Mouse (Mus musculus) liver, adult 2 months (tissue): Measurements from ENCODE around the gene Ctbp2. TPM values are rescaled to one million over a fixed set of nuclear protein-coding genes. Genes with fewer than 3 reads are reported as not detected.

Source experiments
- DNase-seq: peaks from one replicate; pipeline ENCODE4 v3.0.0-alpha.2; 2011; ENCODE audit warnings: low read depth, low spot score; ENCODE audit errors: extremely low read depth
- H3K27ac ChIP-seq: fragments of 200-500 bp; replicated peaks from 2 replicates; pipeline ENCODE4 v1.5.1; 2012; ENCODE audit warnings: low read depth, mild to moderate bottlenecking, control low read depth, inconsistent platforms, low read length; ENCODE audit not compliant: insufficient read depth
- H3K27me3 ChIP-seq: fragments of 200-500 bp; 2 replicates; pipeline ENCODE4 v1.6.1; 2012; ENCODE audit warnings: mild to moderate bottlenecking, moderate library complexity, low read length, inconsistent platforms; ENCODE audit not compliant: control insufficient read depth, insufficient read depth
- H3K36me3 ChIP-seq: fragments of 200-500 bp; 2 replicates; pipeline ENCODE4 v1.6.1; 2012; ENCODE audit warnings: low read length, inconsistent platforms; ENCODE audit not compliant: control insufficient read depth, insufficient read depth
- H3K4me1 ChIP-seq: fragments of 200-500 bp; 2 replicates; pipeline ENCODE4 v1.6.1; 2011; ENCODE audit warnings: low read length; ENCODE audit not compliant: control insufficient read depth, insufficient read depth
- H3K4me3 ChIP-seq: fragments of 200-500 bp; 2 replicates; pipeline ENCODE4 v1.5.1; 2011; ENCODE audit warnings: low read depth, mild to moderate bottlenecking, control low read depth, low read length, moderate library complexity; ENCODE audit not compliant: insufficient read depth
- H3K79me2 ChIP-seq: fragments of 200-500 bp; 2 replicates; pipeline ENCODE4 v1.6.1; 2012; ENCODE audit warnings: inconsistent platforms, mild to moderate bottlenecking, low read length, moderate library complexity; ENCODE audit not compliant: control insufficient read depth, insufficient read depth
- H3K9ac ChIP-seq: fragments of 200-500 bp; 2 replicates; pipeline ENCODE4 v1.6.1; 2012; ENCODE audit warnings: low read depth, mild to moderate bottlenecking, control low read depth, inconsistent platforms, low read length
- CTCF ChIP-seq: fragments of 200-500 bp; IDR thresholded peaks from 2 replicates; pipeline ENCODE4 v1.5.1; 2011; ENCODE audit warnings: low read depth, low read length, control low read depth
- POLR2A ChIP-seq: fragments of 200-500 bp; IDR thresholded peaks from 2 replicates; pipeline ENCODE4 v1.6.1; 2011; ENCODE audit warnings: low read length, control low read depth; ENCODE audit not compliant: insufficient read depth; ENCODE audit errors: extremely low read depth
- WGBS: fragments of 180-500 bp; shearing (Covaris S2); methylation state at CpG from one replicate; pipeline ENCODE4 v1.1.7; 2018; 5-methylcytosine and 5-hydroxymethylcytosine counted together
- polyA plus RNA-seq: library from polyadenylated mRNA; depleted of rRNA; stranded (reverse); fragments of >200 nt; gene quantifications from 2 replicates; pipeline ENCODE4 v1.2.3, GENCODE M21; 2012
- total RNA-seq: library from RNA; depleted of rRNA; stranded (reverse); fragments of >200 nt; gene quantifications from 2 replicates; pipeline ENCODE4 v1.2.3, GENCODE M21; 2014

Ctbp2 gene
- total and polyA plus RNA-seq, 2 experiments = 2.2 to 3.8 TPM

DNA sequence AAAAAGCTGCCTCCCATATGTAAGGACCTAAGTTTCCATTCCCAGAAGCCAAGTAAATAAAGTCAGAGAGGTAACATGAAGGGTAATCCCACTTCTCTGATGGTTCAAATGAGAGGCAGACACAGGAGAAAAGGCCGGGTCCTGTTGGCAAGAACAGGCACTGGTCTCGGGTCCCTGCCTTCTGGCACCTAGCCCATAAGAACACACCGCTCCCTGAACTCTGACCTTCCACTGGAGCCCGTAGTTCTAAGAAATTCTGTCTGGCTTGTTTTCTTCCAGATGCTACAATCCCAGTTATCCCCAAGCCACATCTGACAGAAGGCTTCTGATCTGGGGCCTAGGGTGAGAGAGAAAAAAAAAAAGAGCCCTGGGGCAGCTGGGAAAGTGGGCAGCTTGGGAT is 35.7 kb downstream of the Ctbp2 start:
- Histone ChIP-seq H3K27me3 (peaks cover 2% of the 10 kb centered on the region; the same call in 1 of the 2 replicates), H3K27ac (peak overlapping the region; percentile 60; the same call in 1 of the 2 replicates), H3K4me1 (no peaks in the 10 kb centered on the region; the same call in 1 of the 2 replicates), H3K79me2 (no peaks in the 10 kb centered on the region; the same call in 1 of the 2 replicates), H3K9ac (no peak overlapping the region), H3K4me3 (no peak overlapping the region), H3K36me3 (no peaks in the 10 kb centered on the region)
- TF ChIP-seq POLR2A (no peak), CTCF (no peak)
- no peak for DNase-seq
- WGBS = 58% methylated on average over 4 of the region's 4 CpGs

DNA sequence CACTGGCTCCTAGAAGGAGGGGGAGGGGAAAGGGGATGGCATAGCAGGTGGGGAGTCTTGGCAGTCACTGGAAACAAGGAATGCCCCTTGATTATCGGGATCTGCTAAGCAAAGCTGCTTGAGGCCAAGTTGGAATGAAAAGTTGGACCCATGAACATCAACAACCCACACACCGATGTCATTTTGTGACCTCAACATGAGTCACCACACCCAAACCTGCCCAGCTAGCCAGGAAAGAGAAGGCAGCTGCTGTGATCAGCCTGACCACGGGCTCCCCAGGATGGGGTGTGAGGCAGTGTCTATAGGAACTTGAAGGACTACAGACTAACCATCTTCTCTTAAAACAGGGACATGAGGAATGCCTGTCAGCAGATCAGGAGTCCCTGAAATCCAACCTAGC is 38.7 kb downstream of the Ctbp2 start:
- no peaks in the 10 kb centered on the region; the same call in 1 of the 2 replicates for H3K79me2 ChIP-seq
- DNase-seq = no peak

DNA sequence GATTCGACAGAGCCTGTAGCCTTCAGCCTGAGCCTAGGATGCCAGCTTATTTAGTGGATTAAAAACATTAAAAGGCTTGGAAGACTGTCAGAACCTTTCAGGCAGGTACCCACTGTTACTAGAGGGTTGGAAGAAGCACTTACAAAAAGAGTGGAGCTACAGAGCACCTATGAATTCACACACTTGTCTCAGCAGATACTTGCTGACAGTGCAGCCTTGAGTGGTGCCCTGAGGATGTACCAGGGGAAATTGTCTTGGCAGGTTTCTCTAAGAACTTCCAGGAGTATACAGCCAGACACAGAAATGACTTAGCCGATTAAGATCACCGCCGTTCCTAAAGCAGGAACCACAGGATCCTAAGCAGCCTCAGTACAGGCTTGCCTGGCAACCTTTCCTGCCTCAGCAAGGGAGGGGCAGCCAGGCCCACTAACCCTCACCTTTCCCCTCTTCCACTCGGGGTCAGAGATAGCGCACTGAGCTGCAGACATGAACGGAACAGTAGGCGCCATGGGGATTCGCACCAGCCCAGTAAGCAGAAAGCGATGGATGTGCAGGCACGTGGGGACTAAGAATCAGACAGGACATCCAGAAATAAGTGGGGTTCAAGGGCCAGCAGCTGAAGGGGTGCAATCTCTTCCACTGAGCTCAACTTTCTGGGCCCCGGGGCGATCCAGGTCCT is 40.1 kb downstream of the Ctbp2 start:
- no peak for TF ChIP-seq CTCF
- TF ChIP-seq POLR2A = no peak
- DNase-seq = no peak
- Histone ChIP-seq H3K27ac (no peak overlapping the region), H3K27me3 (peaks cover 2% of the 10 kb centered on the region; the same call in 1 of the 2 replicates), H3K36me3 (no peaks in the 10 kb centered on the region), H3K9ac (no peak overlapping the region), H3K79me2 (no peaks in the 10 kb centered on the region; the same call in 1 of the 2 replicates), H3K4me1 (no peaks in the 10 kb centered on the region), H3K4me3 (no peak overlapping the region)
- WGBS = 71% methylated on average over 13 of the region's 13 CpGs

More for the DNA sequence above, 38.7 kb downstream of the Ctbp2 start:
- Histone ChIP-seq H3K27me3 (peaks cover 2% of the 10 kb centered on the region; the same call in 1 of the 2 replicates), H3K4me3 (no peak overlapping the region), H3K4me1 (no peaks in the 10 kb centered on the region; the same call in 1 of the 2 replicates), H3K36me3 (no peaks in the 10 kb centered on the region), H3K9ac (no peak overlapping the region), H3K27ac (no peak overlapping the region)
- no peak for TF ChIP-seq CTCF
- TF ChIP-seq POLR2A = no peak
- 72% methylated on average over 3 of the region's 3 CpGs for WGBS

DNA sequence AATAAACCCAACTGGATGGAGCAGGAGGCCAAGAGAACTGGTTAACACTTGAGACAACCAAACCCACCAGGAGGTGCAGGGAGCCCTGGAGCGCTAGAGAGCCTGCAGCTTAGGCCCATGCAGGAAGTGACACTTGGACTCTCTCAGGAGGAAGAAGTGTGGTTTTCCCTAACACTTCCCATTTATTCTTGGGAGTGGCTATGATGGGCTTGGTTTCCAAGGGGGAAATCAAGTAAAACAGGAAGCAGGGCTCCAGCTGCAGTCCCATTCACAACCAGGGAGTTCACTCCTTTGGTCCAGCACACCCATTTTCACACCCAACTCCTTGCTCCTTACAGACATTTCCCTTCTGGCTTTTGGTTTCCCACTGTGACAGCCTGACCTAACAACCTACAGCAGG is 45.2 kb downstream of the Ctbp2 start:
- no peaks in the 10 kb centered on the region; the same call in 1 of the 2 replicates for H3K79me2 ChIP-seq
- H3K36me3 ChIP-seq = no peaks in the 10 kb centered on the region
- H3K27me3 ChIP-seq = peaks cover 2% of the 10 kb centered on the region; the same call in 1 of the 2 replicates
- 79% methylated on average over 1 of the region's 1 CpGs for WGBS
- TF ChIP-seq POLR2A = no peak
- no peak for TF ChIP-seq CTCF
- no peaks in the 10 kb centered on the region for H3K4me1 ChIP-seq
- no peak overlapping the region for H3K9ac ChIP-seq
- no peak overlapping the region for H3K4me3 ChIP-seq
- no peak for DNase-seq
- H3K27ac ChIP-seq = no peak overlapping the region

DNA sequence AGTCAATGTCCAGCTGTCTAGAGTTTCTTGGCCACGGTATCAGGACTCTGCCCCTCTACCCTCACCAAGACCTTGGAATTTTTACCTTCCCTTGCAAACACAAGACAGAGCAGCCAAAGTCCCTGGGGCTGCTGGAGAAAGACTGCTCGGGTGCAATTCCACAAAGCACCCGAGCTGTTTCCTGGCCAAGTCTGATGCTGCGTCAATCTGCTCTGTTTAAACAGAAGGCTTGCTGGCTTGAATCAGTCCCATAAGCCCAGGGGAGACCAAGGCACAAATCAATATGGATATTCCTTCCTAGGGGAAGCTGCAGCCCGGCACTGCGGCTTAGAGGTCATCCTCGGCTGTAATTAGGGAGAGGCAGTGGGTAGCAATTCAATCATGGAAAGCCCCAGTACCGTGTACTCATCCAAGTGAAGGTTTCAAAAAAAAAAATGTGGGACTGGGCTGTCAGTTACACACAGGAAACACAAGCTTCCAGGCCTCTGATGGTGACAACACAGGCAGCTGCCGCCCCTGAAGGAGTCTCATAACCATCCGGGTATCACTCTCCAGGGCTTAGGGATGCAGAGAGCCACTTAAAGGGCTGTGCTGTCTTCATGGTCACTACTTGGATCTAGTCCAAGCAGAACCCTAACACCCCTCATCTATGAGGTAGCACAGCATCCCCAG is 49.6 kb downstream of the Ctbp2 start:
- no peak for DNase-seq
- no peaks in the 10 kb centered on the region for H3K27me3 ChIP-seq
- TF ChIP-seq CTCF (no peak), POLR2A (no peak)
- H3K4me1 ChIP-seq = no peaks in the 10 kb centered on the region
- H3K36me3 ChIP-seq = no peaks in the 10 kb centered on the region
- WGBS = 53% methylated on average over 10 of the region's 10 CpGs
- H3K79me2 ChIP-seq = no peaks in the 10 kb centered on the region
- H3K4me3 ChIP-seq = no peak overlapping the region
- no peak overlapping the region for H3K9ac ChIP-seq
- H3K27ac ChIP-seq = no peak overlapping the region

DNA sequence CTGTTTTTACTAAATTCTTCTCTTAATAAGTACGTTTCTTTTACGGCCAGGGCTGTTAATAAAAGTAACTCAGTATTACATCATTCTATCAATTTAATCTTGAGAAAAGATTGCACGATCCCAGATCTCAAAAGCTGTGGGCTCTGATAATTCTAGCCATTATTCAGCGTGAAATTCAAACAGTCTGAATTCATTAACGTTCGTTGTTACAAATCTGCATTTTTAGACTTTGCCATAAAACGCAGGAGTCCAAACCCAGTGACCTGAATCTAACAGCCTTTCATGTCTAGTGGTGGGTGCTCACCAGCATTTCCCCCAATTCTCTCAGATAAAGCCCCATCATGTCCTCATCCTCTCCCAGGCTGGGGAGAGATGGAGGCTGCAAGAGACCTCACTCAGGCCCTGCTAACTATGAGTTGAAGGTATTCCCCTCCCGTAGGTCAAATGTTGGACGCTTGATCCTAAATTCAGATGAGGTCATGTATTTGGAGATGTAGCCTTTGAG is 51.0 kb downstream of the Ctbp2 start:
- TF ChIP-seq POLR2A (no peak), CTCF (no peak)
- no peak overlapping the region for H3K27ac ChIP-seq
- DNase-seq = no peak
- H3K27me3 ChIP-seq = no peaks in the 10 kb centered on the region
- H3K4me3 ChIP-seq = no peak overlapping the region
- no peaks in the 10 kb centered on the region for H3K79me2 ChIP-seq
- WGBS = 90% methylated on average over 9 of the region's 9 CpGs
- no peaks in the 10 kb centered on the region for H3K4me1 ChIP-seq
- no peaks in the 10 kb centered on the region for H3K36me3 ChIP-seq
- no peak overlapping the region for H3K9ac ChIP-seq
